Mouse (Mus musculus): ENCODE results near the gene Edn2.

GRCm38 (mm10) chr4:120172050-120172684 is 11.2 kb downstream of the Edn2 start:
- no peak for TF ChIP-seq CTCF (IDR thresholded peaks at IDR 0.05; ENCODE audit: low read depth, low read length)
- no peak for TF ChIP-seq POLR2A (IDR thresholded peaks at IDR 0.05; ENCODE audit: extremely low read depth, insufficient read depth, low read length)

All from liver, adult 2 months (tissue).